Comparison of ENCODE assay signal across 25 mouse cellular contexts in genomic region chr2:157104454-157104853, GRCm38 (mm10). TPM values are rescaled to one million over a fixed set of nuclear protein-coding genes. Genes with fewer than 3 reads are reported as not detected.
"Had no signal": no experiment of that assay in that cellular context is flagged by ENCODE, and none has a peak within 500 bp of the region (broad histone marks: within the 10 kb centered on the region; RNA-seq: fewer than 3 reads in every experiment).

No protein-coding gene starts in this region.

- H3K27ac ChIP-seq: midbrain, embryonic 10.5 days; midbrain, embryonic 13.5 days; midbrain, embryonic 15.5 days; neural tube, embryonic 13.5 days; neural tube, embryonic 15.5 days had no signal

- DNase-seq: lung, adult 18-20 months; lung, embryonic 14.5 days; lung, postnatal 10 days; lung, postnatal 4 days; retina, postnatal 1 day; right cerebral cortex, adult 18-20 months; right cerebral cortex, postnatal 25 days; right cerebral cortex, postnatal 4 days; spleen, adult 18-20 months; thymus, adult 18-20 months; thymus, postnatal 14 days; thymus, postnatal 36 days had no signal

- H3K4me2 ChIP-seq: lung, embryonic 14.5 days; midbrain, embryonic 13.5 days; midbrain, embryonic 15.5 days; neural tube, embryonic 13.5 days; neural tube, embryonic 15.5 days had no signal

- ATAC-seq: midbrain, embryonic 13.5 days; midbrain, embryonic 15.5 days had no signal

- H3K27me3 ChIP-seq: midbrain, embryonic 13.5 days; midbrain, embryonic 15.5 days; neural tube, embryonic 13.5 days; neural tube, embryonic 15.5 days had no signal

- H3K4me1 ChIP-seq: midbrain, embryonic 10.5 days; midbrain, embryonic 13.5 days; midbrain, embryonic 15.5 days; neural tube, embryonic 13.5 days; neural tube, embryonic 15.5 days had no signal

- H3K36me3 ChIP-seq: midbrain, embryonic 15.5 days had no signal

- H3K9ac ChIP-seq: lung, embryonic 14.5 days; midbrain, embryonic 13.5 days; midbrain, embryonic 15.5 days; neural tube, embryonic 13.5 days; neural tube, embryonic 15.5 days had no signal

- H3K4me3 ChIP-seq: midbrain, embryonic 10.5 days; midbrain, embryonic 13.5 days; midbrain, embryonic 15.5 days; myocyte; neural tube, embryonic 13.5 days; neural tube, embryonic 15.5 days had no signal

- H3K9me3 ChIP-seq: midbrain, embryonic 10.5 days; midbrain, embryonic 13.5 days; midbrain, embryonic 15.5 days; neural tube, embryonic 13.5 days; neural tube, embryonic 15.5 days had no signal

RNA-seq across cellular contexts. Expression of gene Tldc2, which starts 17.6 kb away (rescaled TPM):
- total RNA-seq: megakaryocyte, adult 5-6 weeks; megakaryocyte-erythroid progenitor cell, adult 5-6 weeks had no signal
- polyA plus RNA-seq: lung, embryonic 14.5 days; lung, embryonic 16.5 days; midbrain, embryonic 10.5 days; midbrain, embryonic 13.5 days; midbrain, embryonic 15.5 days; myocyte; neural tube, embryonic 11.5 days; neural tube, embryonic 13.5 days; neural tube, embryonic 15.5 days; stomach, embryonic 14.5 days; stomach, embryonic 16.5 days; thymus, postnatal 0 days had no signal
